Mouse (Mus musculus): ENCODE measurements around the gene Olfr1283.
"Not testable (repeated sequence)": the region's sequence is repeated elsewhere in the genome, so short reads cannot be mapped to it uniquely, and the experiment has no call there.

Olfr1283 gene

GRCm38 (mm10) chr2:111366490-111366889 is at the start of gene Olfr1283:
Olfr1283 (plus strand) TSS chr2:111366790.
- no peak for DNase-seq

GRCm38 (mm10) chr2:111326220-111326619 is 40.4 kb upstream of the Olfr1283 start, which contains the start of gene Olfr1281:
Olfr1281 (plus strand) TSS chr2:111326520.
- no peak for DNase-seq

GRCm38 (mm10) chr2:111333721-111334120 is 32.9 kb upstream of the Olfr1283 start:
- not testable (repeated sequence) for DNase-seq

- DNase-seq = no peak
Measured at GRCm38 (mm10) chr2:111335976-111336375, 30.6 kb upstream of the Olfr1283 start, which contains the start of gene Olfr1282. Olfr1282 (minus strand) TSS chr2:111336076.

- DNase-seq = no peak
Measured at GRCm38 (mm10) chr2:111375222-111375621, 8.6 kb downstream of the Olfr1283 start, which contains the start of gene Olfr1284. Olfr1284 (plus strand) TSS chr2:111375522.
